Mouse (Mus musculus): ENCODE data around the gene Fam111a. TPM values are rescaled to one million over a fixed set of nuclear protein-coding genes. Genes with fewer than 3 reads are reported as not detected.
A peak's percentile ranks its signal among the peaks of the same experiment; 100 is the strongest.

Fam111a gene
- total and polyA plus RNA-seq, 3 experiments: 47.6 to 103 (median 92.6) TPM

- peak overlapping the region in 2 of 3 experiments; percentile 3 to 24 for H3K4me3 ChIP-seq (replicated peaks in 1 of 3; ENCODE audit: low read depth in 2 of 3, low read length in 2 of 3, poor library complexity in 1 of 3)
- no peak overlapping the region for H3K27ac ChIP-seq (ENCODE audit: insufficient read depth, low read depth)
- in situ Hi-C loops (cut with MboI; ENCODE audit: low pct_ligation_motif_present, low pct_unique_long_range_greater_than_20kb, low sequenced_read_pairs) (no loop called here), dilution Hi-C loops (cut with MboI; ENCODE audit: extremely low pct_ligation_motif_present, extremely low pct_unique_long_range_greater_than_20kb, low sequenced_read_pairs) (no loop called here)
- peak overlapping the region; percentile 29 for H3K4me2 ChIP-seq (ENCODE audit: insufficient read depth, low read depth, poor library complexity, severe bottlenecking)
- H3K9me3 ChIP-seq (replicated peaks; ENCODE audit: low read length): peaks cover 3% of the 10 kb centered on the region
- H3K9ac ChIP-seq (ENCODE audit: insufficient read depth, low read depth): peak overlapping the region; percentile 48; the same call in 1 of the 2 replicates
- no peak for DNase-seq (ENCODE audit: extremely low read depth)
- H3K27me3 ChIP-seq (replicated peaks): no peaks in the 10 kb centered on the region
- H3K36me3 ChIP-seq (replicated peaks in 1 of 2; ENCODE audit: control insufficient read depth in 1 of 2, insufficient read depth in 1 of 2, low read length in 1 of 2): no peaks in the 10 kb centered on the region
- H3K4me1 ChIP-seq (ENCODE audit: control insufficient read depth in 1 of 2, insufficient read depth in 2 of 2): peaks cover 4 to 23% of the 10 kb centered on the region in 2 experiments; a peak in 3 of 4 replicates
- TF ChIP-seq CHD2 (IDR thresholded peaks at IDR 0.05; ENCODE audit: low read length): peak; percentile 55; the same call in 1 of the 2 replicates
- no peak for TF ChIP-seq POLR2AphosphoS2 (IDR thresholded peaks at IDR 0.05; ENCODE audit: low read depth, low read length)
- TF ChIP-seq IRF4 (IDR thresholded peaks at IDR 0.05; ENCODE audit: low read depth, low read length): no peak
- H3K79me2 ChIP-seq (replicated peaks; ENCODE audit: control insufficient read depth, extremely low read depth, insufficient read depth, poor library complexity, severe bottlenecking): no peaks in the 10 kb centered on the region
Observed at GRCm38 (mm10) chr19:12540727-12541126, 4.8 kb upstream of the Fam111a start.

DNA sequence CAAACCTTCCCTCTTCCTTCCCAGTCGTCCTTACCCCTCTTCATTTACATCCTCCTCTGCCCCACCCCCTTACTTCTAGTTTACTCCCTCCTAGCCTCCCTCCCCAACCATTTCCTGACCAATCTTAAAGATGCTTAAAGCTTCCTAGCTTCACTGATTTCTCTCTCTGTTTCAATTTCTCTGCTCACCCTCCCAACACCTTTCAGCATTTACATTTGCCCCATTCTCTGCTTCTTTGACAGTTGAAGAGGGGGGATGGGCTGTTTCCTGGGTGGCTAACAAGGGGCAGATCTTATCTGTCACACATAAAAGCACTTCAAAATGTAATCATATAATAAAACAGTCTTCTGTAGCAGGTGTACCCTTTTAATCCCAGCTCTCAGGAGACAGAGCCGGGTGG lies 3.9 kb upstream of the Fam111a start:
- peak; percentile 15 for DNase-seq (ENCODE audit: extremely low read depth)
- in situ Hi-C loops (cut with MboI; ENCODE audit: low pct_ligation_motif_present, low pct_unique_long_range_greater_than_20kb, low sequenced_read_pairs) (no loop called here), dilution Hi-C loops (cut with MboI; ENCODE audit: extremely low pct_ligation_motif_present, extremely low pct_unique_long_range_greater_than_20kb, low sequenced_read_pairs) (no loop called here)
- Histone ChIP-seq H3K4me3 (replicated peaks in 1 of 3; ENCODE audit: low read depth in 2 of 3, low read length in 2 of 3, poor library complexity in 1 of 3) (no peak overlapping the region), H3K9me3 (replicated peaks; ENCODE audit: low read length) (peaks cover 3% of the 10 kb centered on the region), H3K4me2 (ENCODE audit: insufficient read depth, low read depth, poor library complexity, severe bottlenecking) (peak overlapping the region; percentile 29), H3K79me2 (replicated peaks; ENCODE audit: control insufficient read depth, extremely low read depth, insufficient read depth, poor library complexity, severe bottlenecking) (no peaks in the 10 kb centered on the region), H3K27me3 (replicated peaks) (no peaks in the 10 kb centered on the region), H3K4me1 (ENCODE audit: control insufficient read depth in 1 of 2, insufficient read depth in 2 of 2) (peaks cover 4 to 23% of the 10 kb centered on the region in 2 experiments; a peak in 3 of 4 replicates), H3K27ac (ENCODE audit: insufficient read depth, low read depth) (no peak overlapping the region), H3K9ac (ENCODE audit: insufficient read depth, low read depth) (no peak overlapping the region), H3K36me3 (replicated peaks in 1 of 2; ENCODE audit: control insufficient read depth in 1 of 2, insufficient read depth in 1 of 2, low read length in 1 of 2) (no peaks in the 10 kb centered on the region)
- TF ChIP-seq E2F4 (IDR thresholded peaks at IDR 0.05; ENCODE audit: insufficient replicate concordance, low read depth, low read length) (no peak), NRF1 (IDR thresholded peaks at IDR 0.05; ENCODE audit: low read depth, low read length) (no peak), SMC3 (IDR thresholded peaks at IDR 0.05; ENCODE audit: low read depth, low read length) (no peak)

DNA sequence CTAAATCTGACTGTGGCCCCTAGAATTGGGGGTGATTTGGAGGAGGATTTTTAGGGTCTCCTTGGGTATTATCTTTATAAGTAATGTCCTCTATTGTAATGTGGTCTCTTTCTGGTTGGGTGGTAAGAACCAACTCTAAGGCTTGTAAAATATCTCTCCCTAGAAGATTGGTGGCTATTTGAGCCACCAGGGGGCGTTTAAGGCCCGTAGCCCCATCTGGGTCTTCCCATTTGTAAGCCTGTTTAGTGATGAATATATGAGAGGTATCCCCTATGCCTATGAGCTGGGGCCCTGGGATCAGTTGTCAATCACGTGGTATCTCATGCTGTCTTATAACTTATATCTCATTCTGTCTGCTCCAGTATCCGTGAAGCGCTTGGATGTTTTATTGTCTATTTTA lies 3.6 kb downstream of the Fam111a start:
- Histone ChIP-seq H3K36me3 (replicated peaks in 1 of 2; ENCODE audit: control insufficient read depth in 1 of 2, insufficient read depth in 1 of 2, low read length in 1 of 2) (no peaks in the 10 kb centered on the region), H3K4me2 (ENCODE audit: insufficient read depth, low read depth, poor library complexity, severe bottlenecking) (no peak overlapping the region), H3K27me3 (replicated peaks) (no peaks in the 10 kb centered on the region), H3K9me3 (replicated peaks; ENCODE audit: low read length) (no peaks in the 10 kb centered on the region), H3K4me3 (replicated peaks in 1 of 3; ENCODE audit: low read depth in 2 of 3, low read length in 2 of 3, poor library complexity in 1 of 3) (no peak overlapping the region), H3K4me1 (ENCODE audit: control insufficient read depth in 1 of 2, insufficient read depth in 2 of 2) (0 out of 4 replicates have a peak, but pooled peaks cover 0 to 3% of the 10 kb centered on the region in 2 experiments), H3K9ac (ENCODE audit: insufficient read depth, low read depth) (no peak overlapping the region), H3K79me2 (replicated peaks; ENCODE audit: control insufficient read depth, extremely low read depth, insufficient read depth, poor library complexity, severe bottlenecking) (no peaks in the 10 kb centered on the region), H3K27ac (ENCODE audit: insufficient read depth, low read depth) (no peak overlapping the region)
- peak; percentile 60 for DNase-seq (ENCODE audit: extremely low read depth)
- dilution Hi-C loops (cut with MboI; ENCODE audit: extremely low pct_ligation_motif_present, extremely low pct_unique_long_range_greater_than_20kb, low sequenced_read_pairs) (no loop called here), in situ Hi-C loops (cut with MboI; ENCODE audit: low pct_ligation_motif_present, low pct_unique_long_range_greater_than_20kb, low sequenced_read_pairs) (no loop called here)
- TF ChIP-seq MEF2A (IDR thresholded peaks at IDR 0.05; ENCODE audit: borderline replicate concordance, low read depth, low read length) (no peak), EP300 (IDR thresholded peaks at IDR 0.05; ENCODE audit: low read length) (no peak), ZC3H11A (IDR thresholded peaks at IDR 0.05; ENCODE audit: low read depth, low read length) (peak; percentile 34), RAD21 (IDR thresholded peaks at IDR 0.05; ENCODE audit: low read depth, low read length) (peak; percentile 76), PAX5 (IDR thresholded peaks at IDR 0.05; ENCODE audit: low read length) (no peak), MAZ (IDR thresholded peaks at IDR 0.05; ENCODE audit: low read depth, low read length) (no peak), CTCF (conservative IDR thresholded peaks at IDR 0.05 in 1 of 2, IDR thresholded peaks at IDR 0.05 in 1 of 2; ENCODE audit: low read depth in 2 of 2, low read length in 2 of 2) (peak; percentile 37 to 83; a peak in 3 of 4 replicates), JUND (conservative IDR thresholded peaks at IDR 0.05; ENCODE audit: low read depth, low read length) (no peak), GABPA (IDR thresholded peaks at IDR 0.05; ENCODE audit: insufficient replicate concordance, low read depth, low read length) (no peak), MAX (IDR thresholded peaks at IDR 0.05; ENCODE audit: low read length) (no peak), SIN3A (IDR thresholded peaks at IDR 0.05; ENCODE audit: low read length) (no peak), SMC3 (IDR thresholded peaks at IDR 0.05; ENCODE audit: low read depth, low read length) (peak; percentile 93), CHD2 (IDR thresholded peaks at IDR 0.05; ENCODE audit: low read length) (no peak)
